Mouse (Mus musculus): ENCODE measurements around the gene Ndufs1.

GRCm38 (mm10) chr1:63110536-63111285 lies 65.9 kb downstream of the Ndufs1 start:
- TF ChIP-seq CTCF (IDR thresholded peaks at IDR 0.05; ENCODE audit: low read depth, low read length) (peak; percentile 59), GATA1 (IDR thresholded peaks at IDR 0.05; ENCODE audit: borderline replicate concordance, low read length) (no peak), GATA2 (IDR thresholded peaks at IDR 0.05; ENCODE audit: borderline replicate concordance, low read depth, low read length) (no peak), POLR2AphosphoS5 (IDR thresholded peaks at IDR 0.05; ENCODE audit: insufficient replicate concordance, low read depth, low read length) (no peak)
